Mouse (Mus musculus): ENCODE measurements around the gene Dkk2. TPM values are rescaled to one million over a fixed set of nuclear protein-coding genes. Genes with fewer than 3 reads are reported as not detected.

The Dkk2 gene
- polyA plus RNA-seq, 1 experiment from 2014 or later = 40.1 TPM

DNA sequence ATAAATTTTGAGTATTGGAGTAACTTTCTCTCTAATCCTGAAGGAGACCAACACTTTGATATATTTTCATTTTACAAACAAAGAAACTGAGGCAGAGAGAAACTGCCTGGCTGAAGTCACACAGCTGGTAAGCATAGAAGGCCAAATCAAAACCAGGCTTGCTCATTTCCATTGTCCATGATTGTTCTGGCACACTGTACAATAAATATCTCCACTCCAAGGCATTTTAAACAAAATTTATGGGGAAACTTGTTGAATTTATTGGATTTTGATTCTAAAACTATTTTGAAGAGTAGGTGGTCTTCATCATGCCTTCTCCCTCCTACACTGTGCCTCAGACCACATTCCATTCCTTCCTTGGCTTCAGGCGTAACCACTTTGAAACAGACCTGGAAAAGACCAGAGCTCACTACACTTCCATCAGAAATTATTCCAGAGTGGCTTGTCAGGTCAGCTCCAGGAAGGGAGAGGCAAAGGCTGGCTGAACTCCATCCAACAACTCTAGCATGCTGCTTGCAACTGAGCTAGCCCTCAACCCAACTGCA lies 44.7 kb downstream of the Dkk2 start:
- Histone ChIP-seq H3K4me3 (no peak overlapping the region), H3K9ac (no peak overlapping the region), H3K27me3 (no peaks in the 10 kb centered on the region; the same call in 1 of the 2 replicates), H3K4me2 (no peak overlapping the region), H3K4me1 (peaks cover 8% of the 10 kb centered on the region), H3K27ac (no peak overlapping the region), H3K9me3 (no peaks in the 10 kb centered on the region), H3K36me3 (no peaks in the 10 kb centered on the region)
- ATAC-seq (ENCODE audit: insufficient number of reproducible peaks, insufficient read depth, low FRiP score, low TSS enrichment, low read depth) = no peak
- 66% methylated on average over 1 of the region's 1 CpGs for WGBS

- Histone ChIP-seq H3K27ac (no peak overlapping the region), H3K36me3 (no peaks in the 10 kb centered on the region), H3K9me3 (no peaks in the 10 kb centered on the region), H3K27me3 (no peaks in the 10 kb centered on the region; the same call in 1 of the 2 replicates), H3K9ac (no peak overlapping the region), H3K4me3 (no peak overlapping the region), H3K4me2 (no peak overlapping the region), H3K4me1 (peaks cover 8% of the 10 kb centered on the region)
- no peak for ATAC-seq (ENCODE audit: insufficient number of reproducible peaks, insufficient read depth, low FRiP score, low TSS enrichment, low read depth)
- 73% methylated on average over 3 of the region's 3 CpGs for WGBS
Measured at GRCm38 (mm10) chr3:132130781-132131180, 45.7 kb downstream of the Dkk2 start.

DNA sequence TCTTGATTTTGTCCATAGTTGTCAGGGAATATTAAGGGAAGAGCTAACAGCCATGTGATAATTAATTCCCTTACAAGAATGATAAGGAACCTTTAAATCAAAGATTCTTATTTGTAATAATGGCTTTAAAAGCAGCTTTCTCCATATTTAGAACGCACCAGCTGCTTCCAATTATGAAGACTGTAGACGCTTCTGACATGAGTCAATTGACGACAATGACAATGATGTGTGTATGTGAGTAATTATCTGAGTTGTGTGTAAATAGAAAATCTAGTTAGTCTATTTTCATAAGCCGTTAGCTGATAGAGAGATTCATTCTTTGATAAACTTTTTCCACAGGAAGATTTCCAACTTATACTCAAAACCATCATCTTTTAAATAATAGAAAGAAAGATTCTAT lies 46.8 kb downstream of the Dkk2 start:
- 32% methylated on average over 4 of the region's 4 CpGs for WGBS
- H3K36me3 ChIP-seq = no peaks in the 10 kb centered on the region
- H3K9ac ChIP-seq = no peak overlapping the region
- H3K4me3 ChIP-seq = no peak overlapping the region
- no peaks in the 10 kb centered on the region for H3K9me3 ChIP-seq
- no peak overlapping the region for H3K27ac ChIP-seq
- ATAC-seq (ENCODE audit: insufficient number of reproducible peaks, insufficient read depth, low FRiP score, low TSS enrichment, low read depth) = no peak
- no peaks in the 10 kb centered on the region for H3K27me3 ChIP-seq
- H3K4me1 ChIP-seq = peaks cover 8% of the 10 kb centered on the region
- no peak overlapping the region for H3K4me2 ChIP-seq

DNA sequence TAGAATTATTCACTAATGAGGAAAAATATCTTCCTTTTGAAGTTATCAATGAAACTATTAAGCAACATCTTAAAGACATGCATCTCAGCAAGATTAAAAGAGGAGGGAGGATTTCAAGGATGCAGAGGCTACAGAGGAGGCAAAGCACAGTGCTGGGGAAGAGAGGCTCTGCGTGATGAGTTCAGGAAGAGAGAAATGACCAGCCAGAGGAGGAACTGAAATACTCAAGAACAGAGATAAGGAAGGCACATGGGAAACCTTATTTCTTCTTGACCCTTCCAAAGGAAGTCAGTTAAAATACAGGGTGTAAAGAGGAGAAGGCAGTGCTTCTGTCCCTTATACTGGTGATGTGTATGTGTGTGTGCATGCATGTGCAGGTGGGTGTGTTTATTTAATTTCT lies 49.4 kb downstream of the Dkk2 start:
- Histone ChIP-seq H3K27ac (no peak overlapping the region), H3K4me2 (no peak overlapping the region), H3K4me3 (no peak overlapping the region), H3K4me1 (peaks cover 13% of the 10 kb centered on the region), H3K9me3 (no peaks in the 10 kb centered on the region), H3K36me3 (no peaks in the 10 kb centered on the region), H3K9ac (no peak overlapping the region), H3K27me3 (no peaks in the 10 kb centered on the region)
- no peak for ATAC-seq (ENCODE audit: insufficient number of reproducible peaks, insufficient read depth, low FRiP score, low TSS enrichment, low read depth)
- 76% methylated on average over 1 of the region's 1 CpGs for WGBS

- ATAC-seq (ENCODE audit: insufficient number of reproducible peaks, insufficient read depth, low FRiP score, low TSS enrichment, low read depth) = no peak
- H3K4me3 ChIP-seq = no peak overlapping the region
- 0 out of 2 replicates have a peak, but pooled peaks cover 6% of the 10 kb centered on the region for H3K4me1 ChIP-seq
- no peaks in the 10 kb centered on the region for H3K27me3 ChIP-seq
- 65% methylated on average over 11 of the region's 11 CpGs for WGBS
- no peaks in the 10 kb centered on the region for H3K9me3 ChIP-seq
- H3K27ac ChIP-seq = no peak overlapping the region
- no peaks in the 10 kb centered on the region for H3K36me3 ChIP-seq
- H3K4me2 ChIP-seq = no peak overlapping the region
- no peak overlapping the region for H3K9ac ChIP-seq
Measured at GRCm38 (mm10) chr3:132137802-132138378, 52.8 kb downstream of the Dkk2 start.

GRCm38 (mm10) chr3:132141031-132141430 lies 55.9 kb downstream of the Dkk2 start:
- H3K4me2 ChIP-seq = no peak overlapping the region
- H3K4me1 ChIP-seq = 0 out of 2 replicates have a peak, but pooled peaks cover 6% of the 10 kb centered on the region
- no peak overlapping the region for H3K9ac ChIP-seq
- no peaks in the 10 kb centered on the region for H3K9me3 ChIP-seq
- H3K27me3 ChIP-seq = no peaks in the 10 kb centered on the region
- ATAC-seq (ENCODE audit: insufficient number of reproducible peaks, insufficient read depth, low FRiP score, low TSS enrichment, low read depth) = no peak
- no peak overlapping the region for H3K4me3 ChIP-seq
- 67% methylated on average over 4 of the region's 4 CpGs for WGBS
- H3K36me3 ChIP-seq = no peaks in the 10 kb centered on the region
- H3K27ac ChIP-seq = no peak overlapping the region

- Histone ChIP-seq H3K9me3 (no peaks in the 10 kb centered on the region), H3K27me3 (no peaks in the 10 kb centered on the region), H3K9ac (no peak overlapping the region), H3K36me3 (no peaks in the 10 kb centered on the region), H3K27ac (no peak overlapping the region), H3K4me1 (peaks cover 3% of the 10 kb centered on the region; the same call in 1 of the 2 replicates), H3K4me2 (no peak overlapping the region), H3K4me3 (no peak overlapping the region)
- ATAC-seq (ENCODE audit: insufficient number of reproducible peaks, insufficient read depth, low FRiP score, low TSS enrichment, low read depth) = no peak
- WGBS = 54% methylated on average over 6 of the region's 6 CpGs
Measured at GRCm38 (mm10) chr3:132149446-132150025, 64.4 kb downstream of the Dkk2 start.

- Histone ChIP-seq H3K4me2 (no peak overlapping the region), H3K4me3 (no peak overlapping the region), H3K4me1 (no peaks in the 10 kb centered on the region), H3K27me3 (no peaks in the 10 kb centered on the region), H3K9me3 (no peaks in the 10 kb centered on the region), H3K36me3 (no peaks in the 10 kb centered on the region), H3K9ac (no peak overlapping the region), H3K27ac (no peak overlapping the region)
- ATAC-seq (ENCODE audit: insufficient number of reproducible peaks, insufficient read depth, low FRiP score, low TSS enrichment, low read depth) = no peak
- WGBS = 74% methylated on average over 2 of the region's 2 CpGs
Measured at GRCm38 (mm10) chr3:132158817-132159216, 73.7 kb downstream of the Dkk2 start.

- H3K36me3 ChIP-seq = no peaks in the 10 kb centered on the region
- no peak overlapping the region for H3K27ac ChIP-seq
- H3K4me2 ChIP-seq = no peak overlapping the region
- no peak overlapping the region for H3K9ac ChIP-seq
- 85% methylated on average over 3 of the region's 3 CpGs for WGBS
- no peaks in the 10 kb centered on the region for H3K27me3 ChIP-seq
- no peak for ATAC-seq (ENCODE audit: insufficient number of reproducible peaks, insufficient read depth, low FRiP score, low TSS enrichment, low read depth)
- H3K9me3 ChIP-seq = no peaks in the 10 kb centered on the region
- no peaks in the 10 kb centered on the region for H3K4me1 ChIP-seq
- H3K4me3 ChIP-seq = no peak overlapping the region
Measured at GRCm38 (mm10) chr3:132168911-132169310, 83.8 kb downstream of the Dkk2 start.

DNA sequence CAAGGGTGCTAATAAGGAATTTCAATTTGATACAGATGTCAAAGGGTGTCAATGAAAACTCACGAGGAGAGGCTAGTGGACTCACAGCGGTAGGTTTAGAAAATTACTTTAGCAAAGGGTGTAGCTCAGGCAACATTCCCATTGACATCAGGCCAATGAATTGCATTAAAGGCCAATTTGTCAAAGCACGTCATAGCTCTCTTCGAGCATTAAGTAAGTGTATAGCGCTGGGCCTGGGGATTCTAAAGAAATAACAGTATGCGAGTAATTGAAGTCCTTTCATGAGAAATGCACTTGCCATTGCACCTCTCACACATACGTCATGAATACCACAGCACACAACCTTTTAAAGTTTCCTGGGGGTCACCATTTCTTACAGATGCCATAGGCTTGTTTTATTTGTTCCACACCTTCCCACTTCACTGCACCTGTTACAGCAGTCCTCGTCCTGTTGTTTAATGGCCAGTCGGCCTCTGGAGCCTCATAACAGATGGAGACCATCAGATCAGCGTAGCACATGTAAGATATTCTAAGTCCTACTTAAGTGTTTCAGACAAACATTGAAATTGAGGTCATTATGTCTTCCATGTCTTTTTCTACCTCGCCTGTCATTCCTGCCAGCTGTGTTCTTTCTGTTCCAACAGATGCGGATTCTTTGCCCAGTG lies 101.9 kb downstream of the Dkk2 start:
- Histone ChIP-seq H3K4me2 (no peak overlapping the region), H3K27me3 (no peaks in the 10 kb centered on the region), H3K9me3 (no peaks in the 10 kb centered on the region), H3K4me1 (no peaks in the 10 kb centered on the region), H3K36me3 (no peaks in the 10 kb centered on the region), H3K9ac (no peak overlapping the region), H3K27ac (no peak overlapping the region), H3K4me3 (no peak overlapping the region)
- 87% methylated on average over 12 of the region's 12 CpGs for WGBS
- ATAC-seq (ENCODE audit: insufficient number of reproducible peaks, insufficient read depth, low FRiP score, low TSS enrichment, low read depth) = no peak

DNA sequence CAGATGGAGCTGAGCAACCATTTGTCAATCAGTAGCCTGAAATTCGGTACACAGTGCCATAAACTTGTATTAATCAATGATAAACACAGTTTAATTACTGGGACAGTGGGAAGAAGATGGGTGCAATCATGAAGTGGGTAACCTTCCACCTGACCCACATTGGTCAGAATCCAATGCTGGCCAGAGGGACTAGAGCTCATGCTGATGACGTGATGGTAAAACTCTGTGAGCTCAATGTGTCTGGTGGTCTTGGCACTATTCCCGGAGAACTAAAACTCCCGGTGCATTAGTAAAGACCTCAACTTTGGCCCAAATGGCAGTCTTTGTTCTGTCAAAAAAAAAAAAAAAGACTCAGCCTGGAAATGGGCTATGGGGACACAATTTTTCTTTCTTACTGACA lies 116.9 kb downstream of the Dkk2 start:
- Histone ChIP-seq H3K4me2 (no peak overlapping the region), H3K27ac (no peak overlapping the region), H3K9ac (no peak overlapping the region), H3K27me3 (no peaks in the 10 kb centered on the region), H3K36me3 (no peaks in the 10 kb centered on the region), H3K9me3 (no peaks in the 10 kb centered on the region), H3K4me3 (no peak overlapping the region), H3K4me1 (no peaks in the 10 kb centered on the region)
- WGBS = 80% methylated on average over 4 of the region's 4 CpGs
- no peak for ATAC-seq (ENCODE audit: insufficient number of reproducible peaks, insufficient read depth, low FRiP score, low TSS enrichment, low read depth)

- WGBS = 86% methylated on average over 5 of the region's 5 CpGs
- no peak overlapping the region for H3K4me2 ChIP-seq
- H3K4me3 ChIP-seq = no peak overlapping the region
- H3K9me3 ChIP-seq = no peaks in the 10 kb centered on the region
- no peaks in the 10 kb centered on the region for H3K36me3 ChIP-seq
- no peak overlapping the region for H3K9ac ChIP-seq
- no peaks in the 10 kb centered on the region for H3K27me3 ChIP-seq
- no peak overlapping the region for H3K27ac ChIP-seq
- no peaks in the 10 kb centered on the region for H3K4me1 ChIP-seq
- no peak for ATAC-seq (ENCODE audit: insufficient number of reproducible peaks, insufficient read depth, low FRiP score, low TSS enrichment, low read depth)
Measured at GRCm38 (mm10) chr3:132202665-132203064, 117.6 kb downstream of the Dkk2 start.

Data from embryonic facial prominence, embryonic 13.5 days (tissue).